Mouse (Mus musculus) bone marrow macrophage, adult 2 months (primary cell): ENCODE measurements at regions not wholly inside any gene's neighbourhood (a gene's known extent, or its start where the extent isn't known, plus 50 kb on each side); places are given as distances from the start of the nearest gene placed in this dataset.

Experiments
- CTCF ChIP-seq: IDR thresholded peaks from 2 replicates; pipeline ENCODE4 v1.5.1; 2012; ENCODE audit warnings: low read depth, mild to moderate bottlenecking, low read length, moderate library complexity
- POLR2A ChIP-seq: IDR thresholded peaks from 2 replicates; pipeline ENCODE4 v1.6.1; 2012; ENCODE audit warnings: mild to moderate bottlenecking, low read depth, low read length, borderline replicate concordance

- TF ChIP-seq CTCF (no peak), POLR2A (no peak)
Observed at GRCm38 (mm10) chr3:78908196-78908844, 378.0 kb downstream of the Rapgef2 start.
